Mouse (Mus musculus) embryonic facial prominence, embryonic 10.5 days (tissue): ENCODE measurements around the gene Lyst. TPM values are rescaled to one million over a fixed set of nuclear protein-coding genes. Genes with fewer than 3 reads are reported as not detected.
"Not testable (repeated sequence)": the region's sequence is repeated elsewhere in the genome, so short reads cannot be mapped to it uniquely, and the experiment has no call there.

Experiments used
- DNase-seq: peaks from one replicate; pipeline ENCODE4 v3.0.0-alpha.2; 2017; ENCODE audit warnings: low spot score
- H3K27ac ChIP-seq: fragments of 300-500 bp; sonication (generic); replicated peaks from 2 replicates; pipeline ENCODE4 v1.5.1; 2016; ENCODE audit warnings: mild to moderate bottlenecking
- H3K27me3 ChIP-seq: fragments of 300-500 bp; sonication (generic); replicated peaks from 2 replicates; pipeline ENCODE4 v1.6.1; 2016; ENCODE audit warnings: low read depth, mild to moderate bottlenecking; ENCODE audit not compliant: poor library complexity, severe bottlenecking
- H3K36me3 ChIP-seq: fragments of 300-500 bp; sonication (generic); replicated peaks from 2 replicates; pipeline ENCODE4 v1.6.1; 2016; ENCODE audit warnings: mild to moderate bottlenecking, moderate library complexity
- H3K4me1 ChIP-seq: fragments of 300-500 bp; sonication (generic); 2 replicates; pipeline ENCODE4 v1.6.1; 2016
- H3K4me3 ChIP-seq: fragments of 300-500 bp; sonication (generic); 2 replicates; pipeline ENCODE4 v1.5.1; 2016; ENCODE audit warnings: mild to moderate bottlenecking, moderate library complexity
- H3K9me3 ChIP-seq: fragments of 300-500 bp; sonication (generic); 2 replicates; pipeline ENCODE4 v1.6.1; 2016; ENCODE audit warnings: mild to moderate bottlenecking
- WGBS: fragments of 180-500 bp; shearing (Covaris S2); methylation state at CpG from one replicate; pipeline ENCODE4 v1.1.7; 2016; 5-methylcytosine and 5-hydroxymethylcytosine counted together
- polyA plus RNA-seq: library from polyadenylated mRNA; unstranded; fragments of >200 nt; fragmentation: Nextera tagmentation; extraction: Ambion mirVana; gene quantifications from 2 replicates; pipeline ENCODE4 v1.2.1, GENCODE M21; 2016

Gene Lyst
- polyA plus RNA-seq, 1 experiment from 2014 or later, result 3.6 TPM

- 95% methylated on average over 12 of the region's 12 CpGs for WGBS
- H3K4me1 ChIP-seq, result not testable (repeated sequence)
Measured at GRCm38 (mm10) chr13:13797816-13798215, 207.6 kb downstream of the Lyst start.

GRCm38 (mm10) chr13:13798775-13799174 lies 208.6 kb downstream of the Lyst start:
- H3K4me1 ChIP-seq, result no peaks in the 10 kb centered on the region

More at GRCm38 (mm10) chr13:13797816-13798215, 207.6 kb downstream of the Lyst start:
- not testable (repeated sequence) for H3K4me3 ChIP-seq, H3K27me3 ChIP-seq, DNase-seq, H3K36me3 ChIP-seq, H3K9me3 ChIP-seq, H3K27ac ChIP-seq

GRCm38 (mm10) chr13:13808337-13809132 lies 218.3 kb downstream of the Lyst start:
- Histone ChIP-seq H3K36me3 (no peaks in the 10 kb centered on the region), H3K4me1 (no peaks in the 10 kb centered on the region)
- WGBS, result 48% methylated on average over 11 of the region's 11 CpGs

More at GRCm38 (mm10) chr13:13798775-13799174, 208.6 kb downstream of the Lyst start:
- Histone ChIP-seq H3K27ac (no peak overlapping the region), H3K4me3 (no peak overlapping the region), H3K9me3 (no peaks in the 10 kb centered on the region), H3K36me3 (no peaks in the 10 kb centered on the region), H3K27me3 (no peaks in the 10 kb centered on the region)
- no peak for DNase-seq
- WGBS, result 92% methylated on average over 8 of the region's 8 CpGs

DNA sequence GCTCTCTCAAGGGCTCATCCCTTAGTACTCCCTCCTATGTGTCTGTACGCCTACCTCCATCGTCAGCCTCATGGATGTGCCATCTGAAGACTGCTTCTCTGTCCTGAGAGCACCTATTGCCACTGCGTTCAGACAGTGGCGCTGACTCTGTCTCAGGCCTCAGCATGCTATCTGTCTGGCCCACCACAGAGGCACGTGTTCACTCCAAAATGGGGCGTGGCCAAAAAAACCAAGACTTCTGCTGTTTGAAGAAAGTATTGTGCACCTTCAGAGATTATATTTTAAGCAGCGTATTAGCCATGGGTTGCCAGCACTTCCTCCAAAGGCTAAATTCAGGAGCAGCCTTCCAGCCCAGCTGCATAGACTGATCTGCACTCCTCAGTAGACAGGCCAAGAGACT lies 220.7 kb downstream of the Lyst start:
- Histone ChIP-seq H3K27me3 (no peaks in the 10 kb centered on the region), H3K4me3 (no peak overlapping the region), H3K27ac (no peak overlapping the region), H3K9me3 (no peaks in the 10 kb centered on the region), H3K4me1 (no peaks in the 10 kb centered on the region), H3K36me3 (no peaks in the 10 kb centered on the region)
- 85% methylated on average over 7 of the region's 7 CpGs for WGBS
- DNase-seq, result no peak

More at GRCm38 (mm10) chr13:13808337-13809132, 218.3 kb downstream of the Lyst start:
- no peaks in the 10 kb centered on the region for H3K9me3 ChIP-seq
- no peaks in the 10 kb centered on the region for H3K27me3 ChIP-seq
- no peak overlapping the region for H3K27ac ChIP-seq
- DNase-seq, result no peak
- no peak overlapping the region for H3K4me3 ChIP-seq

GRCm38 (mm10) chr13:13818696-13819095 lies 228.5 kb downstream of the Lyst start:
- H3K9me3 ChIP-seq, result no peaks in the 10 kb centered on the region
- no peak overlapping the region for H3K4me3 ChIP-seq
- no peak for DNase-seq
- WGBS, result 89% methylated on average over 3 of the region's 3 CpGs
- H3K27ac ChIP-seq, result no peak overlapping the region
- no peaks in the 10 kb centered on the region for H3K36me3 ChIP-seq
- H3K27me3 ChIP-seq, result no peaks in the 10 kb centered on the region
- no peaks in the 10 kb centered on the region for H3K4me1 ChIP-seq

DNA sequence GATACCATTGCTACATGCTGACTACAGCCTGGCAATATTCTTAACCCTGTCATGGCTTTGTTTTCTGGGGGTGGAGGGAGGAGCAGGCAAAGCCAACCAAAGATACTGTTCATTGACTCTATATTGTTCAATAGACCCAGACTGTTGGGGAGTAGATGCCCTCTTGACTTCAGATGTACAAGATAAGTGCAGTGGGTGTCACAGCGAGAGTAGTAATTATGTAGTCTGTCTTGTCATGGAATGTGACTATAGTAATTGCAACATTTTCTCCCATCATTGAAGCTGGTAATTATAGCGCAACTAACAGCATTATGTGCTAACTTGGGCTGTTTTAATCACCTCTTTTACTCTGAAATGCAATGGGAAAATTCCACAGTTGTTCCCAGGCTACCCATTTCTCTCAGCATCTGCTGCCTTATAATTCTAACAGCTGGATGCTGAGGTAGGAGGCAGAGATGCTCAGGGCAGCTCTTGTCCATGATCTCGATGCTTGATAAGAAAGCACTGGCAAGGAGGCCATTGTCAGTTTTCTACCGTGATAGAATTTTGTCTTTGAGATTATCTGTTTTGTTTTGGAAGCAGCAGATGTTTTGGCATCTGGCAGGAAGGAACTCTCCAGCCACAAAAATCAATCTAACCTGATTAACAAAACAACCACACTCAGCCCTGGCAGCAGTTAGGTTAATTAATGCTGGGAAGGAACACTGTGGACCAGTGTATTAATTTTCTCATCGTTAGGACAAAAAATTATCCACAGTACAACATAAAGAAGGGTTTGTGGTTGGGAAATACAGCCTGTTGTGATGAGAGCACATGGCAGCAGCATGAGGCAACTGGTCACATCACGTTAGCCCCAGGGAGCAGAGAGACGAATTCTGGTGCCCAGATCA lies 230.3 kb downstream of the Lyst start:
- Histone ChIP-seq H3K4me3 (no peak overlapping the region), H3K36me3 (no peaks in the 10 kb centered on the region), H3K4me1 (no peaks in the 10 kb centered on the region), H3K9me3 (no peaks in the 10 kb centered on the region), H3K27ac (no peak overlapping the region), H3K27me3 (no peaks in the 10 kb centered on the region)
- WGBS, result 74% methylated on average over 7 of the region's 7 CpGs
- no peak for DNase-seq

- H3K36me3 ChIP-seq, result no peaks in the 10 kb centered on the region
- no peaks in the 10 kb centered on the region for H3K4me1 ChIP-seq
- no peaks in the 10 kb centered on the region for H3K27me3 ChIP-seq
- DNase-seq, result no peak
- no peak overlapping the region for H3K4me3 ChIP-seq
- H3K27ac ChIP-seq, result no peak overlapping the region
- WGBS, result 91% methylated on average over 7 of the region's 7 CpGs
- H3K9me3 ChIP-seq, result no peaks in the 10 kb centered on the region
Measured at GRCm38 (mm10) chr13:13824946-13825345, 234.7 kb downstream of the Lyst start.

DNA sequence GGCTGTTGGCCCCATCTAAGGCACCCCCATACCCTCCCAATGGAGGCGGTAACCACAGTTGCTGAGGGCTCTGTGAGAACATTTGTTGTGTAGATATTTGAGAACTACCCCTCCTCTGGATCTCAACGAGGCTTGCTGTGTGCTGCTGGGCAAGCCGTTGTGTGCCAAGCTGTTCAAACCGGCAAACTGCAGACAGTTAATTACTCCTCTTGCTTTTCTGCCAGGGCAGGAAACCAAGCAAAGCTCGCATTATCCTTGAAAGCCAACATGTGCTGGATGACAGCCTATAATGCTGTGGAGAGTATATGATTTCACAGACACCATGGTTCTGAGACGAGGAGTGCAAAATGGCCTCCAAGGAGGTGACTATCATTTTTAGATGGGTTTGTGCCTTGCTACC lies 236.3 kb downstream of the Lyst start:
- no peak overlapping the region for H3K4me3 ChIP-seq
- H3K4me1 ChIP-seq, result no peaks in the 10 kb centered on the region
- H3K9me3 ChIP-seq, result no peaks in the 10 kb centered on the region
- H3K36me3 ChIP-seq, result no peaks in the 10 kb centered on the region
- no peaks in the 10 kb centered on the region for H3K27me3 ChIP-seq
- DNase-seq, result no peak
- WGBS, result 86% methylated on average over 6 of the region's 6 CpGs
- H3K27ac ChIP-seq, result no peak overlapping the region

DNA sequence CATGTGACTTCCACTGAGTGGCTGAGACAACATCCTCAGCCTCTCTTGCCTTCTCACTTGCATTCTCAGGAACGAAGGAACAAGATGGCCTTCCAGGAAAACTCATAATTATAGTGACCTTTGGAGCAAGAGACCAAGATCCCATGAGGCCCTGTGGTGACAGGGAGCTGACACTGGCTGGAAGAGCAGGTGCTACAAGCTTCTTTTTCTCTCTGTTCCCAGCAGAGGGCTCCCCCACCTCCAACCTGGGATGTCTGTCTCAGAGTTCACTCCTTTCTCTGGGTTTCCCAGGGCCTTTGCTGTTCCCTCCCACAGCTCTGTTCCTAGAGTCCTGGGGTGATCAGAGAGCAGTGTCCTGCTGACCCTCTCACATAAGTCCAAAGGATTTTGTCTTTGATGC lies 237.9 kb downstream of the Lyst start:
- H3K4me1 ChIP-seq, result no peaks in the 10 kb centered on the region
- DNase-seq, result no peak
- WGBS, result 40% methylated on average over 1 of the region's 1 CpGs

More for the DNA sequence above, 237.9 kb downstream of the Lyst start:
- no peaks in the 10 kb centered on the region for H3K9me3 ChIP-seq
- H3K36me3 ChIP-seq, result no peaks in the 10 kb centered on the region
- no peak overlapping the region for H3K27ac ChIP-seq
- no peaks in the 10 kb centered on the region for H3K27me3 ChIP-seq
- no peak overlapping the region for H3K4me3 ChIP-seq

Other genes with a start within 250 kb of the Lyst start
- gene Gpr137b, start 196.4 kb upstream of the Lyst start, polyA plus RNA-seq, result 21.4 and 22.6 TPM in 2 replicates
- gene Nid1, start 152.8 kb upstream of the Lyst start, polyA plus RNA-seq, result 59.0 and 64.5 TPM in 2 replicates
- gene Gng4, start 193.7 kb downstream of the Lyst start, polyA plus RNA-seq, result 0.42 and 0.74 TPM in 2 replicates